Mouse (Mus musculus) neutrophil, adult 83 days (primary cell): Measurements from ENCODE around the gene Akt1s1. TPM values are rescaled to one million over a fixed set of nuclear protein-coding genes. Genes with fewer than 3 reads are reported as not detected.

Experiments used
- total RNA-seq, 2 experiments: library from RNA; stranded (reverse); gene quantifications; one replicate each; pipeline ENCODE4 v1.2.4; 2023

The Akt1s1 gene
- 10 to 100 TPM; 13.9 to 17.4 TPM for total RNA-seq

GRCm38 (mm10) chr7:44848561-44849415, at the start of gene Akt1s1, which contains the start of gene Tbc1d17:
Gene Akt1s1 (plus strand): TSS chr7:44848991.
Gene Tbc1d17 (minus strand): TSS chr7:44849079.

GRCm38 (mm10) chr7:44815721-44816469, 32.9 kb upstream of the Akt1s1 start, which contains the start of the genes Nup62 and Il4i1:
Gene Nup62 (plus strand): TSS chr7:44816088.
Gene Il4i1 (plus strand): TSS chr7:44816387.

DNA sequence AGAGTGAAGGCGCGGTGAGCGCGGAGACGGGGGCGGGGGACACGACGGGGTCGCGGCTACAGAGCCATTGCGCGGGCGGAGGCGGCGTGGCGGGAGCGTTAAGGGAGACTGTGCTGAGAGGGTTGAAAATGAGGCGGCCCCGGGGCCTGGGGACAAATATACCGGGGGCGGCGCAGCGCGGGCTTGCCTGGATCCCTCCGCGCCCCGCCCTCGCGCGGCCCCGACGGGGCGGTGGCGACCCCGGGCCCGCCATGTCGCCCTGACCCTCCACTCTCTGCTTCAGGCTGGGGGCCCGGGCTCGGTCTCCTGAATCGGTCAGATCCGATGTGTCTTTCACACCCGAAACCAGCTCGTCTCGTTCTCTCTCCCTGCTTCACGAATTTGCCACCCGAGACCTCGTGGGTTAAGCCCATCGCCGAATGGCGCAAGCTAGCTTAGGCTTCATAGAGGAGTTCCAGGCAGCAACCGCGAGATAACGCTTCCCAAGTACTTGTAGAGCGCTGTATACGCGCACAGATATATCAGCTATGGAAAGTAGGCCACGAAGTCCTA, 32.2 kb upstream of the Akt1s1 start, which contains the start of gene Atf5:
TSS of gene Atf5 (minus strand) at position 189 of the 552 bp plus-strand sequence.

GRCm38 (mm10) chr7:44857042-44857552, 8.3 kb downstream of the Akt1s1 start, which contains the start of gene Pnkp:
Gene Pnkp (plus strand): TSS chr7:44857139.

GRCm38 (mm10) chr7:44869697-44870528, 21.1 kb downstream of the Akt1s1 start, which contains the start of gene Ptov1:
Gene Ptov1 (minus strand): TSS chr7:44869788.

DNA sequence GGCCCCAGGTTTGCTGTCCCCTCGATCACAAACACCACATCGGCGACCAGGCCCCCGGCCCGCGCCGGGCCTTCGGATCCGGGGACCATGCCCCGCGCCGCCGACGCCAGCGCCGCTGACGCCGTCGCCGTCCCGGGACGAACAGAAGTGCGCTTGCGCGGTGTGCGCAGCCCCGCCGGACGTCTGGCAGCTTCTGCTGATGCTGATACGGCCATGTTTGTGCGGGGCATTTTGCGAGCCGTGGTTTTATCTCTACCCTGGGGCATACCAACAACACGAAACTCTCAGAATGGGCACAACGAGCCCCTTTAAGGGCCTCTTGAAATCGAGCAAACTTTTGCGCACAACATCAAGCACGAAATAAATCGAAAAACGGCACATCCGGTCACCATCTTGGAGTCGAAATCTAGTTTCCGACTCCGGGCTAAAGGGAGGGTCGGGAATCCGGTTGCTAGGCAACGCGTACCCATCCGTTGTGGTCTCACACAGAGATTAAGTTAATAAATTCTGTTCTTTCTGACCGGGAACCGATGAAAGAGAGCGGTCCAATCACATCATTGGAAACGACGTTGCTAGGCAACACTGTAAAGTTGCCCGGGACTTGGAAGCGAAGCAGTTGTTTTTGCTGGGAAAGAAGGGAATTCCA, 43.6 kb downstream of the Akt1s1 start, which contains the start of gene Med25:
TSS of gene Med25 (minus strand) at position 437 of the 646 bp plus-strand sequence.

DNA sequence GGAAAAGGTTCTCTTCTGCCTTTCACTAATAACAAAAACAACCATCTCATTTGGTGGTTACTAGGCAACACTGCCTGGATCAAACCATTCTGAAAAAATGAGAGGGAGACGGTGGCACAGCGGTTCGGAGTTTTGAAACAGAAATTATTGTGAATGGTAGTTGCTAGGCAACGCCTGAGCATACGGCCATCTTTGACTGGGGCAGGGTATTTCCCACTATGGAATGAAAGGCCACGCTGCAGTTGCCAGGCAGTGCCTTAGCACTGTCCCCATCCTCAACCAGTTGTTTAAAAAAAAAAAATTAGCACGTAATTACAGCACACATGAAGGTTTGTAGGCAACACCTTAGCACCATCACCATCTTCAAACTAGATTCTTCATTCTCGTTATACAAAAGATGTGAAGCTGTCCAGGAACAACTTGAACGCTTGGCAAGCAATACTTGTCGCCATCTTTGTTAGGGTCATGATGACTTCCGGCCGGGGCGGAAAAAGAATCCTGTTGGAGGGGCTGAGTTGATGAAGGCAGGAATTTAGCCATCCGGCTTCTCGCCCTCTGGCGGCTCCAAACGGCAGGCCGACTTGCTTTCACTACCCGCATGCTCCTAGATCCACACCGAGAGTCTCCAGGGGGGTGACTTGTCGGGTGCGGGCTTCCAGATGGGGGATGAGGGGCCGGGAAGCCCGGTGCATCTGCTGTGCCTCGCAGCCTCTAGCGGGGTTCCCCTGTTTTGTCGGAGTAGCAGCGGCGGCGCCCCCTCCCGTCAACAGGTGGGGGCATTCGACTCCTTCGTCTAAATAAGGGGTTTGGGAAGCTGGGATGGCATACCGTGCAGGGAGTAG, 47.0 kb downstream of the Akt1s1 start, which contains the start of gene Fuz:
TSS of gene Fuz (plus strand) at position 487 of the 842 bp plus-strand sequence.

Other genes starting within 250 kb of the Akt1s1 start
- not detected for gene Myh14, start 178.1 kb upstream of the Akt1s1 start, total RNA-seq
- gene Izumo2, start 140.2 kb upstream of the Akt1s1 start, total RNA-seq, result not detected
- 10 to 100 TPM; 49.7 to 52.8 TPM for gene Vrk3, start 100.6 kb upstream of the Akt1s1 start, total RNA-seq
- 1 to 10 TPM; 1.4 to 1.9 TPM for gene Zfp473, start 97.9 kb upstream of the Akt1s1 start, total RNA-seq
- gene Nup62, start 32.9 kb upstream of the Akt1s1 start, total RNA-seq, result 10 to 100 TPM; 44.3 to 53.6 TPM
- gene Il4i1, start 32.6 kb upstream of the Akt1s1 start, total RNA-seq, result 1 to 10 TPM; 1.5 to 1.7 TPM
- gene Atf5, start 32.3 kb upstream of the Akt1s1 start, total RNA-seq, result 1 to 10 TPM; 5.6 to 6.6 TPM
- 10 to 100 TPM; 33.5 to 33.6 TPM for gene Tbc1d17, start 88 bp downstream of the Akt1s1 start, total RNA-seq
- gene Pnkp, start 8.1 kb downstream of the Akt1s1 start, total RNA-seq, result 100 to 1,000 TPM; 379 to 392 TPM
- gene Ptov1, start 20.8 kb downstream of the Akt1s1 start, total RNA-seq, result 10 to 100 TPM; 33.3 to 35.2 TPM
- gene Med25, start 43.7 kb downstream of the Akt1s1 start, total RNA-seq, result 10 to 100 TPM; 36.7 to 44.1 TPM
- gene Fuz, start 47.1 kb downstream of the Akt1s1 start, total RNA-seq, result 1 to 10 TPM; 5.7 to 7.4 TPM
- 10 to 100 TPM; 70.1 to 74.6 TPM for gene Ap2a1, start 80.5 kb downstream of the Akt1s1 start, total RNA-seq
- not detected for gene Tsks, start 94.2 kb downstream of the Akt1s1 start, total RNA-seq
- under 1 TPM; 0.53 to 0.85 TPM for gene Cpt1c, start 125.9 kb downstream of the Akt1s1 start, total RNA-seq
- gene Prmt1, start 137.6 kb downstream of the Akt1s1 start, total RNA-seq, result 10 to 100 TPM; 74.9 to 80.6 TPM
- 10 to 100 TPM; 63.0 to 71.9 TPM for gene Irf3, start 148.7 kb downstream of the Akt1s1 start, total RNA-seq
- 10 to 100 TPM in 1 of 2 experiments, 1 to 10 TPM in 1; 8.8 to 18.8 TPM for gene Bcl2l12, start 149.7 kb downstream of the Akt1s1 start, total RNA-seq
- 10 to 100 TPM; 61.1 to 62.1 TPM for gene Scaf1, start 167.4 kb downstream of the Akt1s1 start, total RNA-seq
- 10 to 100 TPM; 14.9 to 17.0 TPM for gene Rras, start 169.0 kb downstream of the Akt1s1 start, total RNA-seq
- gene Prr12, start 203.9 kb downstream of the Akt1s1 start, total RNA-seq, result 10 to 100 TPM; 22.3 to 25.8 TPM
- 10 to 100 TPM; 29.1 to 38.1 TPM for gene Nosip, start 213.4 kb downstream of the Akt1s1 start, total RNA-seq
- 10 to 100 TPM; 17.4 to 19.6 TPM for gene Prrg2, start 213.7 kb downstream of the Akt1s1 start, total RNA-seq
- gene Rcn3, start 243.2 kb downstream of the Akt1s1 start, total RNA-seq, result 1 to 10 TPM; 3.0 to 3.1 TPM